Mouse (Mus musculus): ENCODE data around the gene Kazn. TPM values are rescaled to one million over a fixed set of nuclear protein-coding genes. Genes with fewer than 3 reads are reported as not detected.

Kazn gene
- polyA plus RNA-seq, 1 experiment from 2014 or later, result 0.74 TPM

DNA sequence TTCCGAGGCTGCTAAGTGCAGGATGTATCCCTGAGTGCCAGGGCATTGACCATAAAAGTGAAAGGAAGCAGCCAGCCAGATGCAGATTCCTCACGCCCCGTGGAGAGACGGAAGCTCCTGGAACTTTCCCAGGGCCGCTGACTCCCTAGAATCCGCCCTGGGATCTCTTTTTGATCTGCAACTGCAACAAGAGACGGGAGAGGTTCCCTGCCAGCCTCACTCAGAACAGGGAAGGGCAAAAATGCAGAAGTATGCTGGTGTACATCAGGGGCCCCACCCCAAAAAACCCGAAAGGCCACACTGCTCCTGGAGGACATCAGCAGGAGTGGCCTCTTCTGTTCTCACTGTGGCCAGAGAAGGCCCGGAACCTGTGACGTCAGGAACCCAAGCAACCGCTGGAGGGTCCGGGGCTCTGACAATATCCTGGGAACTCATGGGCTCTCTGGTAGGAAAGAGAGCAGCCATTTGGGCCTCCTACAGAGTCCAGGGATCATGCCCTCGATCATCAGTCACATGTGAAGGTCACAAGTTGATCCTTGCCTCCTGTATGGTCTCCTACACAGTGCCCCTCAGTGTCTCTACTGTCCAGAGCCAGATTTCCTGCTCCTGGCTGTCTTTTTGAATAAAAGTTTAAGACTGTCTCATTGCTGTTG, 157.4 kb downstream of the Kazn start:
- TF ChIP-seq EP300 (IDR thresholded peaks at IDR 0.05; ENCODE audit: low read depth), result no peak
- TF ChIP-seq CTCF (IDR thresholded peaks at IDR 0.05; ENCODE audit: low read depth), result no peak

DNA sequence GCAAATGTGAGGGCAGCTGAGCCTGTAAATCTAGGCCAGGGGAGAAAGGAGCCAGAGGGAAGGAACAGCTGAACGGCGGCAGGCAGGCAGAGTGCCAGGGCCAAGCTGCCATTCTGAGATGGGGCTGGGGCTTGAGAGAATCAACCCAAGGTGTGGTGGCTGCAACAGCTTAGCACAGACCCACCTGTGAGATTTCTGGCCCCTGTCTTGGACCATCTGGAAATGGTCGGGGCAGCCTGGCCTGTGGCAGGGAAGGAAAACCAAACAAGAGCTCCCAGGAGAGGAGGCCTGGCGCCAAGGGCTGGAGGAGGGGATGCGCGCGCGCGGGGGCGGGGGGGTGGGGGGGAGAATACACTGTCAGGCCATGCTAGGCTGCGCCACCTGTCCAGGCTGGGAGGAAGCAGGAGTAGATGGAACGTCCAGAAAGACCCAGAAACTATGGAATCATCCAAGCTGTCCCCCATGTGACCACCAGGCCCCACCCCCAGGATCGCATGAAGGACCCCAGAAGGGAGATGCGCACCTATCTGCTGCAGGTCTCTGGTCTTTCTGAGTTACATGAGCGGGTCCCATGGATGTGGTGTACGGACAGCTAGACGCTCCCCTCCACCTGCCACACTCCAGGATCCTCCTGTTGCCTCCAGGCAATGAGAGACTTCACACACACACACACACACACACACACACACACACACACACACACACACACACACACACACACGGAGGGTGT, 158.1 kb downstream of the Kazn start:
- DNase-seq (peak; percentile 33), ATAC-seq (no peak)
- Histone ChIP-seq H3K9me3 (ENCODE audit: low read length) (no peaks in the 10 kb centered on the region), H3K4me3 (ENCODE audit: low read depth, low read length) (no peak overlapping the region), H3K27me3 (ENCODE audit: insufficient read depth, low read length) (peaks cover 17% of the 10 kb centered on the region; the same call in 1 of the 2 replicates), H3K4me1 (ENCODE audit: insufficient read depth) (peaks cover 42% of the 10 kb centered on the region), H3K27ac (ENCODE audit: low read depth) (peak overlapping the region; percentile 64; the same call in 1 of the 2 replicates), H3K36me3 (replicated peaks; ENCODE audit: insufficient read depth, low read length) (no peaks in the 10 kb centered on the region), H3K4me2 (ENCODE audit: low read depth, low read length) (peak overlapping the region; percentile 66), H3K9ac (replicated peaks) (no peak overlapping the region; the same call in 1 of the 2 replicates)
- TF ChIP-seq CTCF (IDR thresholded peaks at IDR 0.05; ENCODE audit: low read depth), result no peak
- no peak for TF ChIP-seq EP300 (IDR thresholded peaks at IDR 0.05; ENCODE audit: low read depth)
- 59% methylated on average over 16 of the region's 18 CpGs for WGBS (ENCODE audit: insufficient replicate concordance)

More for the DNA sequence above, 157.4 kb downstream of the Kazn start:
- Histone ChIP-seq H3K4me2 (ENCODE audit: low read depth, low read length) (peak overlapping the region; percentile 66), H3K27ac (ENCODE audit: low read depth) (peak overlapping the region; percentile 64), H3K9me3 (ENCODE audit: low read length) (no peaks in the 10 kb centered on the region), H3K36me3 (replicated peaks; ENCODE audit: insufficient read depth, low read length) (no peaks in the 10 kb centered on the region), H3K4me3 (ENCODE audit: low read depth, low read length) (no peak overlapping the region), H3K27me3 (ENCODE audit: insufficient read depth, low read length) (peaks cover 17% of the 10 kb centered on the region; the same call in 1 of the 2 replicates), H3K9ac (replicated peaks) (peak overlapping the region; percentile 2; the same call in 1 of the 2 replicates), H3K4me1 (ENCODE audit: insufficient read depth) (peaks cover 42% of the 10 kb centered on the region)
- WGBS (ENCODE audit: insufficient replicate concordance), result 26% methylated on average over 13 of the region's 13 CpGs
- no peak for DNase-seq
- ATAC-seq, result no peak

DNA sequence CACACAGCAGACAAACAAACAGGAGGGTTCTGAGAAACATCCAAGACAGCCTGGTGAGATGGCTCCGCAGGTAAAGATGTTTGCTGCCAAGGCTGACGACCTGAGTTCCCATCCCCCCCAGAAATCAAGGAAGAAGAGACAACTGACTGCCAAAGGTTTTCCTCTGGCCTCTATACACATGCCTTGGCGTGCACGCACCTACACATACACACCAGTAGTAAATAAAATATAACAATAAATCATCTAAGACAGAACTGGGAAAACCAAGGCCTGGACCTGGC, 158.8 kb downstream of the Kazn start:
- H3K4me2 ChIP-seq (ENCODE audit: low read depth, low read length), result 0 out of 2 replicates have a peak overlapping the region, but pooled peaks have one; percentile 66
- H3K9me3 ChIP-seq (ENCODE audit: low read length), result no peaks in the 10 kb centered on the region
- H3K9ac ChIP-seq (replicated peaks), result no peak overlapping the region
- DNase-seq (no peak), ATAC-seq (no peak)
- H3K27me3 ChIP-seq (ENCODE audit: insufficient read depth, low read length), result peaks cover 14% of the 10 kb centered on the region; the same call in 1 of the 2 replicates
- 0 out of 2 replicates have a peak overlapping the region, but pooled peaks have one; percentile 11 for H3K27ac ChIP-seq (ENCODE audit: low read depth)
- H3K4me3 ChIP-seq (ENCODE audit: low read depth, low read length), result no peak overlapping the region
- H3K4me1 ChIP-seq (ENCODE audit: insufficient read depth), result peaks cover 46% of the 10 kb centered on the region
- no peak for TF ChIP-seq CTCF (IDR thresholded peaks at IDR 0.05; ENCODE audit: low read depth)
- TF ChIP-seq EP300 (IDR thresholded peaks at IDR 0.05; ENCODE audit: low read depth), result no peak
- 71% methylated on average over 4 of the region's 4 CpGs for WGBS (ENCODE audit: insufficient replicate concordance)
- H3K36me3 ChIP-seq (replicated peaks; ENCODE audit: insufficient read depth, low read length), result no peaks in the 10 kb centered on the region

DNA sequence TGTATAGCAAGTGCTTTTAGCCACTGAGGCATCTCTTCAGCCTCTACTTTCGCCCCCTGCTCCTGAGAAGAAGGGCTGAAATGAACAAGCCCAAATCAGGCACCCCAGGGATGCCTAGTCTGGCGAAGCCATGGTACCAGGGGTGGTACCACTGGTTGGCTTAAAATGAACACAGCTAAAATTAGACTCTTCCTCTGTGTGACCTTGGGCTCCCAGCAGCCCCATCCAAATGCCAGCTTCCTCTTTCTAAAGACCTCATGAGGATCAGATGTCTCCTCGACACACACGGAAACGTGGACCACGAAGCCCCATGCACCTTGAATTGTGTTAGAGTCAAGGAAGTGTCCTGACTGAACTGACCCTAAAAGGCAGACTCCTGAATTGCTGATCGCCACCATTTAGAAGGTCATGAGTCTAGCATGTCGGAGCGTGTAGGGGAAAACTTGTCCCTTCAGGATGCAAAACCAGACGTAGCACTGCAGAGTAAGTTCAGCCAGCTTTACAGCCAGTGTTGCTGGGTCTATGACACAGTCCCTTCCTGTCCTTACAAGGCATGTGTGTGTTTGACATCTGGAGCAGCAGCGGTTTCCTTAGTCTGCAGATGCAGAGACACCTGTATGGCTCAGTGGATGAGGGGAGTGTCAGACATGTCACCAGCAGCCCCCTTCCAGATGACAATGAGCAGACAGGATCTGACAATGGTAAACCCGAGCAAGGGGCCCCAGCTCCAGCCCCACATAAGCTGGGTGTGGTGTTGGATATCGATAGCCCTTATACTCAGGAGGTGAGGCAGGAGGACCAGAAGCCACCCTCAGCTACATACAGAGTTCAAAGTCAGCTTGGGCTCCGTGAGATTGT, 159.3 kb downstream of the Kazn start:
- H3K9me3 ChIP-seq (ENCODE audit: low read length), result no peaks in the 10 kb centered on the region
- 0 out of 2 replicates have a peak overlapping the region, but pooled peaks have one; percentile 11 for H3K27ac ChIP-seq (ENCODE audit: low read depth)
- DNase-seq, result no peak
- ATAC-seq, result no peak
- H3K4me2 ChIP-seq (ENCODE audit: low read depth, low read length), result no peak overlapping the region
- peaks cover 9% of the 10 kb centered on the region; the same call in 1 of the 2 replicates for H3K27me3 ChIP-seq (ENCODE audit: insufficient read depth, low read length)
- TF ChIP-seq CTCF (IDR thresholded peaks at IDR 0.05; ENCODE audit: low read depth), result no peak
- no peak for TF ChIP-seq EP300 (IDR thresholded peaks at IDR 0.05; ENCODE audit: low read depth)
- no peaks in the 10 kb centered on the region for H3K36me3 ChIP-seq (replicated peaks; ENCODE audit: insufficient read depth, low read length)
- H3K9ac ChIP-seq (replicated peaks), result no peak overlapping the region
- WGBS (ENCODE audit: insufficient replicate concordance), result 37% methylated on average over 14 of the region's 14 CpGs
- peaks cover 52% of the 10 kb centered on the region for H3K4me1 ChIP-seq (ENCODE audit: insufficient read depth)
- H3K4me3 ChIP-seq (ENCODE audit: low read depth, low read length), result no peak overlapping the region

DNA sequence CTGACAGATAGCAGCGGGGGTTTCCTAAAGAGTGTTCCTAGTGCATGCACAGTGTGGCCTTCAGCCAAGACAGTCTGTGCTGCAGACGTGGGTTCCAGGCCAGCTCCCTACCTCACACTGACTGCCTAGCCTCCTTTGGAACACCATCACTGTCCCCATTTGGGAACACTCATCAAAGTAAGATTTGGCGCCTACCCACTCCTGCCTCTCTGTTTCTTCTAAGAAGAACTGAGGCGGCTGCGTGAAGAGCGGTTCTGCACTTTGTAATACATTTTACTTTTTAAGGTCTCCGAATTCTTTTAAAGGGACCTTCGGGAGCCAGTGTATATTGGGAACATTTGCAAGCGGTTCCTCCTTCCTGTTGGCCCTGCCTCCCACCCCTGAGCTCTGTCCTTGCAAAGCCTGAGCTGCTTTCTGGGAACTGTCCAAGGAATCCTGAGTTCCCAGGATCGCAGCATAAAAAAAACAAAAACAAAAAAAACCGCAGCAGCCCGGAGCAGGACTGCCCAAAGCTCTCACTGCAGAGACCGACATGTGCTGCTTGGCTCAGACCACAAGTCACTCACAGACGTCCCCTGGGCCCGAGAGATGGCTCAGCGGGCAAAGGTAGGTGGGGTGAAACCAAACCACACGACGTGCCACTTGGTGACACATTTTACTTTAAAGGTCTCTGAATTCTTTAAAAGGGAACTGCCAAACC, 161.5 kb downstream of the Kazn start:
- Histone ChIP-seq H3K27me3 (ENCODE audit: insufficient read depth, low read length) (no peaks in the 10 kb centered on the region), H3K9me3 (ENCODE audit: low read length) (no peaks in the 10 kb centered on the region), H3K4me2 (ENCODE audit: low read depth, low read length) (peak overlapping the region; percentile 19; the same call in 1 of the 2 replicates), H3K4me1 (ENCODE audit: insufficient read depth) (peaks cover 53% of the 10 kb centered on the region), H3K4me3 (ENCODE audit: low read depth, low read length) (no peak overlapping the region), H3K9ac (replicated peaks) (peak overlapping the region; percentile 1; the same call in 1 of the 2 replicates), H3K27ac (ENCODE audit: low read depth) (peak overlapping the region; percentile 51), H3K36me3 (replicated peaks; ENCODE audit: insufficient read depth, low read length) (no peaks in the 10 kb centered on the region)
- TF ChIP-seq EP300 (IDR thresholded peaks at IDR 0.05; ENCODE audit: low read depth), result no peak
- no peak for TF ChIP-seq CTCF (IDR thresholded peaks at IDR 0.05; ENCODE audit: low read depth)
- ATAC-seq (no peak), DNase-seq (no peak)
- 19% methylated on average over 18 of the region's 18 CpGs for WGBS (ENCODE audit: insufficient replicate concordance)

Measured in liver, postnatal 0 days (tissue).